Mouse (Mus musculus) c-Kit-positive CD71-negative TER-119-negative erythroid progenitor cells, embryonic 14.5 days (primary cell): ENCODE measurements around the gene Tssc4.
A peak's percentile ranks its signal among the peaks of the same experiment; 100 is the strongest.

Experiments used
- DNase-seq: peaks from one replicate; pipeline ENCODE4 v3.0.0-alpha.2; 2013; ENCODE audit warnings: low read depth

Tssc4 gene

GRCm38 (mm10) chr7:143068882-143069591 lies at the start of gene Tssc4:
Tssc4 (plus strand) TSS chr7:143069249.
- DNase-seq = peak; percentile 100

DNA sequence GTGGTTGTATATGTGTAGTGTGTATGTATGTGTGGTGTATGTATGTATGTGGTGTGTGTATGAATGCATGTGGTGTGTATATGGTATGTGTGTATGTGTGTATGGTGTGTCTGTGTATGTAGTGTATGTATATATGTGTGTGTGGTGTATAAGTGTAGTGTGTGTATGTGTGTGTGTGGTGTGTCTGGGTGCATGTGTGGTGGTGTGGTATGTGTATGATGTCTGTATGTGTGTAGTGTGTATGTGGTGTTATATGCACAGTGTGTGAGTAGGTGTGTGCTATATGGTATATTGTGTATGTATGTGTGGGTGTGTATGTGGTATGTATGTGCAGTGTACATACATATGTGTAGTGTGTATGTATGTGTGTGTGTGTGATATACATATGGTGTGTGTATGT lies 49.0 kb upstream of the Tssc4 start:
- no peak for DNase-seq

GRCm38 (mm10) chr7:143020764-143021163 lies 48.3 kb upstream of the Tssc4 start:
- DNase-seq = no peak

GRCm38 (mm10) chr7:143021356-143022164 lies 47.5 kb upstream of the Tssc4 start:
- DNase-seq = no peak

- DNase-seq = no peak
Observed at GRCm38 (mm10) chr7:143023499-143023898, 45.5 kb upstream of the Tssc4 start.

DNA sequence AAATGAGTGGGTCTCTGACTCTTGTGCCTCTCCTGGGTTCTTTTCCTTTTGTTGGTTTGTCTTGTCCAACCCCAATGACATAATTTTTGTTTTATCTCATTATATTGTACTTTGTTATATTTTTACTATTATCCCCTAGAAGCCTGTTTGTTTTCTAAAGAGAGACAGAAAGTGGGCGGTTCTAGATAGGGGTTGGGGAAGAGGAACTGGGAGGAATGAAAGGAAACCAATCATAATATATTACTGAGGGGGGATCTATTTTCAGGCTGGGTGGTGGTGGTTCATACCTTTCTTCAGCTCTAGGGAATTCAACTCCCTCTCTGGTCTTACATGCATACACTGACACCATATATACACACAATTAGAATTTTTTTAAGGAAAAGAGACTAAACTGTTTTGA lies 44.8 kb upstream of the Tssc4 start:
- DNase-seq = no peak

GRCm38 (mm10) chr7:143025496-143025895 lies 43.6 kb upstream of the Tssc4 start:
- no peak for DNase-seq

DNA sequence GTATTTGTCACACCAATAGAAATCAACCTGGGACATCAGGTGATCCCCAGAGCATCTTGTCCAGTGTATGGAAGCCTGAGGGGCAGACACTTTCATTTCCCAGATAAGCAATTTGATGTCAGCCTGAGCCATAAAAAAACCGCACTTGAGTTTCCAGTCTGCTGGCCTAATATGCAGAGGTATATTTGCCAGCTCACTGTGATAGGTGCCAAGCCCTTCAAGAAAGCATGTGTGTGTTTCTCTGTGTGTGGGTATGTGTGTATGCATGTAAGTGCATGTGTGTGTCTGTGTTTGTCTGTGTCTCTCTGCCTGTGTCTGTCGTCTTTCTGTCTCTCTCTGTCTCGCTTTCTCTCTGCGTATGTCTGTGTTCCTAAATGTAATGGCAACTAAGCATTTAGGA lies 41.9 kb upstream of the Tssc4 start:
- no peak for DNase-seq

DNA sequence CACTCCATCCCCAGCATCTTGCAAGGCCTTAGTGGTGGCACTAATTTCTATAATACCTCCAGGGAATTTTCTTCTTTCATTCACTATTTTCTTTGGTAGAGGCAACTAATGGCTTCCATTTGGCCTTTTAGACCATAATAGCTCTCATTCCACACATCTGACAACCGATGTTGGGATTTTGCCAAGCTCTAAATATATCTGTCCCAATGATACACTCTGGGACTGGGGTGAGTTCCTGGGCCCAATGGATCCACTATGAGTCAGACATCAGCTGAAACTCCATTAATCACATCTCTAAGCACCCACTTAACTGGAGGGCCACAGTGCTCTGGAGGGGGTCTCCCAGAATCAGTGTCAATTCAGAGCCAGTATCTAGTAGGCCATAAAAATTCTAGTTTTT lies 37.2 kb upstream of the Tssc4 start:
- no peak for DNase-seq

DNA sequence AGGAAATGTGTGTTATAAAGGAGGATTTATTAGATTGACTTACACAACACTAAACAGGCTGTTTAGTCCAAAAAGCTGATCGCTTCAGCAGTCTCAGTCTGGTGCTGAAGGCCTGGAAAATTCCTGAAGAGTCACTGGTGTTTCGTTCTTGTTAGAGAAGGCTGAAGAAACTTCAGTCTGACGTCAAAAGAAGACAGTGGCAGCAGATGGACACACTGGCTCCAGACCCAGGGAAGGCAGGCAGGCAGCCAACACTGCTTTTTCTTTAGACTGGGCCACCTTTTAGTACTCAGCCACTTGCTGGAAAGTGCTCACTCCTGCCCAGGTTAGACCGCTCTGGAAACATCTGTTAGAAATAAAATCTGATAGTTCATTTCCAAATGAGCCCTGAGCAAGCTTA lies 35.5 kb upstream of the Tssc4 start:
- DNase-seq = no peak

GRCm38 (mm10) chr7:143034112-143034511 lies 34.9 kb upstream of the Tssc4 start:
- DNase-seq = no peak

- DNase-seq = no peak
Observed at GRCm38 (mm10) chr7:143034519-143035450, 34.3 kb upstream of the Tssc4 start.

GRCm38 (mm10) chr7:143036787-143037186 lies 32.3 kb upstream of the Tssc4 start:
- DNase-seq = no peak

DNA sequence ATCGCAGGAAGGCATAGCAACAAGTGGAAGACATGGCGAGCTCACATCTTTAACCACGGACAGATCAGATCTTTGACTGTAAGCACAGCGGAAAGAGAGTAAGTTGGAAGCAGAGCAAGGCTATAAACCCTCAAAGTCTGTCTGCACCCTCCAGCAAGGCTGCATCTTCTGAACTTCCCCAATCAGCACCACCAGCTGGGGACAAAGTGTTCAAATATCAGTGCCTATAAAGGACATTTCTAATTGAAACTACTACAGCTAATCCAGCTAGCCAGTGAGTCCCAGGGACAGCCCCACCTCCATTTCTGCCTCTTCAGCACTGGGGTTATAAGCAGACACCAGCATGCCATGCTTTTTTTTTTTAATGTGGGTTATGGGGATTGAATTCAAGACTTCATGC lies 31.7 kb upstream of the Tssc4 start:
- DNase-seq = no peak

DNA sequence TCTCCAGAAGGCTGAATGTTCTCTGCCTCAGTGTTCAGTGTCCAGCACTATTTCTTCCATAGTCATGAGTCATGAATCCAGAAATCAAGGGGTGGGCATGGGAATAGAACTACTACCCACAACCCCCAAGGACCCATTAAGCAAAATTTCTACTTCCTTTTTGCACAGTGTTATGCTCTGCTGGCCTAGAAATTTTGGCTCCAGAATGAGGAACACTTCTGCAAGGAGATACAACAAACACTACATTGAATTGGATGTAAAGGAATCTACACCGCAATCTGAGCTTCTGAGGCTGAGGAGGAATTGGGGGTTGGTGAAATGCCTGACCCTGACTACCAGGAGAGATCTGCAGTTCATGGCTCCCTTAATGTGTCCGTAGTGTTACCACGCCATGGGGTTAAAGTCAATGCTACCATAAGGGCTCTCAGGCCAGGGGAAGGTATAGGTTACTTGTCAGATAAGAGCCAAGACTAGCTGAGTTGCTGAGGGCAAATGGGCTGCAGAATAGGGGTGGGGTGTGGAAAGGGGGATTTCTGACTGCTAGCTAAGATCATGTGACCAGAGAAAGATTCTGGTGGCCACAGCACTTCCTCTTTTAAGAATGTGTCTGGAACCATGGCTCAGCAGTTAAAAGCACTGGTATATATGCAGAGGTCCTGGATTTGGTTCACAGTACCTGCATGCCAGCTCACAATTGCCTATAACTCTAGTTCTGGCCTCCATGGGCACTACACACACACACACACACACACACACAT lies 30.7 kb upstream of the Tssc4 start:
- DNase-seq = no peak

GRCm38 (mm10) chr7:143040561-143040960 lies 28.5 kb upstream of the Tssc4 start:
- no peak for DNase-seq

- DNase-seq = no peak
Observed at GRCm38 (mm10) chr7:143041138-143041822, 27.8 kb upstream of the Tssc4 start.

GRCm38 (mm10) chr7:143042089-143042488 lies 27.0 kb upstream of the Tssc4 start:
- no peak for DNase-seq

GRCm38 (mm10) chr7:143042897-143043300 lies 26.1 kb upstream of the Tssc4 start:
- DNase-seq = no peak

DNA sequence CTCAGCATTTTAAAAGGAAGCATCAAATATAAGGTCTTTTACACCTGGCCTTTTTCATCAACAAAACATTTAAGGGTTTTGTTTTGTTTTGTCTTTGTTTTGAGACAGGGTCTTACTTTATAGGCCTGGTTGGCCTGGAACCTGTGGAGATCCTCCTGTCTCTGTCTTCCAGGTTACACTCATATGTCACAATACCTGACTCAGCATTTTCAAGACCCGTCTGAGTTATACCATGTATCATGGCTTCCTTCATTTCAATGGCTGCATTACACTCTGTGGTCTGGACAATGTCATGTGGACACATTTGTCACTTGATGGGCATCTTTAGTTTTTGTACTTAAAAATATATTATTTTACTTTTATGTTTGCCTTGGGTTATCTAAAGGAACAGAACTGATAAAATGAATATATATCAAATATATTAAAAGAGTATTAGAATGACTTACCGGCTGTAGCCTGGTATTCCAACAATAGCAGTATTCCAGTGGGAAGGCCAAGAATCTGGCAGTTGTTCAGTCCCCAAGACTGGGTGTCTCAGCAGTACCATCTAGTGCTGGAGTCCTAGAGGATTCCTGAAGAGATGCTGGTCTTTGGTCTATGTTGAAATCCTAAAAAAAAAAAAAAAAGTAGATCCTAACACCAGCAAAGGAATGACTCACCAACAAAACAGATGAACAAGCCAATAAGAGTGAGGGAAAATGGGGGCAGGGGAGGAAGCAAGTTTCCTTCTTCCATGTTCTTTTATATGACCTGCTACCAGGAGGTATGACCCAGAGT lies 24.8 kb upstream of the Tssc4 start:
- DNase-seq = no peak
